Mouse (Mus musculus): ENCODE measurements around the gene Fam168a. TPM values are rescaled to one million over a fixed set of nuclear protein-coding genes. Genes with fewer than 3 reads are reported as not detected.

Fam168a gene
- total and polyA plus RNA-seq, 3 experiments, result 3.1 to 19.2 TPM; not detected in 1

GRCm38 (mm10) chr7:100862828-100863638, 156.6 kb downstream of the Fam168a start, which contains the start of gene Relt (continued):
- TF ChIP-seq ETS1 (IDR thresholded peaks at IDR 0.05; ENCODE audit: low read depth, low read length) (no peak), USF1 (IDR thresholded peaks at IDR 0.05; ENCODE audit: low read depth, low read length) (no peak), GATA1 (IDR thresholded peaks at IDR 0.05; ENCODE audit: low read depth, low read length) (no peak), TBP (IDR thresholded peaks at IDR 0.05; ENCODE audit: low read depth, low read length) (peak; percentile 65), MAFK (IDR thresholded peaks at IDR 0.05; ENCODE audit: borderline replicate concordance, low read depth, low read length) (no peak), POLR2A (IDR thresholded peaks at IDR 0.05; ENCODE audit: control insufficient read depth in 1 of 2, insufficient read depth in 1 of 2, low read depth in 1 of 2, low read length in 2 of 2, poor library complexity in 1 of 2) (peak; percentile 97 to 99), GABPA (IDR thresholded peaks at IDR 0.05; ENCODE audit: low read depth, low read length) (no peak), UBTF (IDR thresholded peaks at IDR 0.05; ENCODE audit: borderline replicate concordance, insufficient read depth, low read depth, low read length) (0 out of 2 replicates have a peak, but pooled peaks have one; percentile 54), CHD2 (IDR thresholded peaks at IDR 0.05; ENCODE audit: low read length) (no peak), KAT2A (conservative IDR thresholded peaks at IDR 0.05; ENCODE audit: low read depth, low read length) (no peak), POLR2AphosphoS2 (IDR thresholded peaks at IDR 0.05; ENCODE audit: low read length) (peak; percentile 81; the same call in 1 of the 2 replicates), MAZ (IDR thresholded peaks at IDR 0.05; ENCODE audit: low read depth, low read length) (peak; percentile 58; the same call in 1 of the 2 replicates), HCFC1 (IDR thresholded peaks at IDR 0.05; ENCODE audit: low read depth, low read length) (no peak), POLR2AphosphoS5 (IDR thresholded peaks at IDR 0.05; ENCODE audit: borderline replicate concordance, low read depth, low read length) (no peak), MYB (IDR thresholded peaks at IDR 0.05; ENCODE audit: low read depth, low read length) (no peak), TCF12 (IDR thresholded peaks at IDR 0.05; ENCODE audit: low read depth, low read length) (peak; percentile 7; the same call in 1 of the 2 replicates), JUND (IDR thresholded peaks at IDR 0.05; ENCODE audit: low read depth, low read length) (no peak), MXI1 (IDR thresholded peaks at IDR 0.05; ENCODE audit: low read depth, low read length) (peak; percentile 57; the same call in 1 of the 2 replicates), E2F4 (IDR thresholded peaks at IDR 0.05; ENCODE audit: borderline replicate concordance, low read depth, low read length) (peak; percentile 65; the same call in 1 of the 2 replicates), ZMIZ1 (IDR thresholded peaks at IDR 0.05; ENCODE audit: low read depth, low read length) (peak; percentile 91), RCOR1 (IDR thresholded peaks at IDR 0.05; ENCODE audit: low read depth, low read length) (no peak)

DNA sequence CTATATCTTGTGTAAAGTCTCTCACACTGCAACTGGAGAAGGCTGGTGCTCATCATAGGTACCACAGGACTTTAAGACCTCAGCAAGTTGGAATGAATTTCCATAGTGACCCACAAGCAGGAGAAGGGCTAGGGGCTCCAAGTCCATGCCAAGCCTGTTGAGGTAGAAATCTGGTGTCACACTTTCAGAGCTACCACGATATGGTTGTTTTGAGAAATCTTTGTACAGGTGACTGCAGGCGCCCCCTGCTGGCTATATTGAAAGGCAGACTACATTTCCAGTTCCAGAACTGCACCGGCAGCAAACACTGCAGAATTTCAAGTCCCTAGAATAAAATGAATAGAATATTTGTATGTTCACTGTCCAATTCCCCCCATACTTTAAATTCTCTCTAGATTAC, 160.2 kb downstream of the Fam168a start:
- Histone ChIP-seq H3K27me3 (ENCODE audit: control insufficient read depth in 1 of 2, insufficient read depth in 2 of 2, low read length in 2 of 2) (no peaks in the 10 kb centered on the region), H3K27ac (ENCODE audit: control insufficient read depth, low read depth, low read length) (no peak overlapping the region), H3K4me1 (ENCODE audit: control insufficient read depth in 1 of 2, insufficient read depth in 2 of 2, low read length in 2 of 2) (peaks cover 4 to 17% of the 10 kb centered on the region in 2 experiments), H3K9ac (ENCODE audit: control insufficient read depth, low read depth, low read length, poor library complexity, severe bottlenecking) (no peak overlapping the region), H3K9me3 (replicated peaks; ENCODE audit: insufficient read depth, low read length) (no peaks in the 10 kb centered on the region), H3K79me2 (ENCODE audit: control insufficient read depth, insufficient read depth, low read length, poor library complexity) (peaks cover 14% of the 10 kb centered on the region), H3K4me3 (ENCODE audit: control insufficient read depth in 1 of 2, insufficient read depth in 1 of 2, low read depth in 2 of 2, low read length in 2 of 2) (no peak overlapping the region), H3K36me3 (ENCODE audit: control insufficient read depth in 1 of 2, insufficient read depth in 2 of 2, low read length in 2 of 2) (peaks cover 0 to 3% of the 10 kb centered on the region in 2 experiments; a peak in 1 of 4 replicates)
- DNase-seq (ENCODE audit: low read depth, low spot score), result peak; percentile 79
- peak; percentile 77 for TF ChIP-seq RAD21 (IDR thresholded peaks at IDR 0.05; ENCODE audit: low read depth, low read length)
- no peak for TF ChIP-seq USF1 (IDR thresholded peaks at IDR 0.05; ENCODE audit: low read depth, low read length)
- TF ChIP-seq ZC3H11A (IDR thresholded peaks at IDR 0.05; ENCODE audit: low read depth, low read length), result peak; percentile 84
- no peak for TF ChIP-seq ETS1 (IDR thresholded peaks at IDR 0.05; ENCODE audit: low read depth, low read length)
- TF ChIP-seq CTCF (IDR thresholded peaks at IDR 0.05 in 2 of 3, conservative IDR thresholded peaks at IDR 0.05 in 1 of 3; ENCODE audit: control insufficient read depth in 1 of 3, insufficient read depth in 1 of 3, low read depth in 2 of 3, low read length in 3 of 3, poor library complexity in 1 of 3, severe bottlenecking in 1 of 3), result peak; percentile 74 to 90 (median 84)
- TF ChIP-seq SMC3 (IDR thresholded peaks at IDR 0.05; ENCODE audit: low read depth, low read length), result peak; percentile 96
- TF ChIP-seq ELF1 (IDR thresholded peaks at IDR 0.05; ENCODE audit: low read depth, low read length), result no peak
